Mouse (Mus musculus): ENCODE data around the gene Ptprd.

DNA sequence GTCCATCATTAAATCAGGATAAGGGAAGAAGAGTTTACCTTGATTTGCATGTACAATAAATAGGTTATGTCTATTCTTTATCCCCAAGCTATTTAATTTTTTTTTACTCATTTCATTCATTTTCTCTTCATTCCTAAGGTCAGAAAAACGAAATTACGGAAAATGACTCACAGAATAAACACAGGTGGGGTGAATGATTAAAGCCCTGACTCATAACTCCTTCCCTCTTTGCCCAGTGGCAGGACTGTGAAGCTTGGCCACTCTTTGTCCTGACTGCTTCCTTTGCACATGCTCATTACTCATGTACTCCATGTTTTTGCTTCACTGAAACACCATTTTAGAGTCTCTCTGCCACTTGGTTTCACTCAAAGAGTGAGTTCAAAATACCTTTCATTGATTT, 24.1 kb upstream of the Ptprd start:
- TF ChIP-seq POLR2AphosphoS2 (IDR thresholded peaks at IDR 0.05; ENCODE audit: low read length) (no peak), TAL1 (IDR thresholded peaks at IDR 0.05; ENCODE audit: low read length) (no peak), MAFK (IDR thresholded peaks at IDR 0.05; ENCODE audit: borderline replicate concordance, low read depth, low read length) (no peak), CTCF (IDR thresholded peaks at IDR 0.05 in 2 of 3, conservative IDR thresholded peaks at IDR 0.05 in 1 of 3; ENCODE audit: control insufficient read depth in 1 of 3, insufficient read depth in 1 of 3, low read depth in 2 of 3, low read length in 3 of 3, poor library complexity in 1 of 3, severe bottlenecking in 1 of 3) (no peak), POLR2A (IDR thresholded peaks at IDR 0.05; ENCODE audit: control insufficient read depth in 1 of 2, insufficient read depth in 1 of 2, low read depth in 1 of 2, low read length in 2 of 2, poor library complexity in 1 of 2) (no peak), SMC3 (IDR thresholded peaks at IDR 0.05; ENCODE audit: low read depth, low read length) (no peak), ZKSCAN1 (IDR thresholded peaks at IDR 0.05; ENCODE audit: low read depth, low read length) (no peak), KAT2A (conservative IDR thresholded peaks at IDR 0.05; ENCODE audit: low read depth, low read length) (no peak), ZNF384 (IDR thresholded peaks at IDR 0.05; ENCODE audit: low read depth, low read length) (no peak), USF1 (IDR thresholded peaks at IDR 0.05; ENCODE audit: low read depth, low read length) (no peak)

Data from MEL (cell line).